Mouse (Mus musculus): ENCODE data around the gene Phtf1.

DNA sequence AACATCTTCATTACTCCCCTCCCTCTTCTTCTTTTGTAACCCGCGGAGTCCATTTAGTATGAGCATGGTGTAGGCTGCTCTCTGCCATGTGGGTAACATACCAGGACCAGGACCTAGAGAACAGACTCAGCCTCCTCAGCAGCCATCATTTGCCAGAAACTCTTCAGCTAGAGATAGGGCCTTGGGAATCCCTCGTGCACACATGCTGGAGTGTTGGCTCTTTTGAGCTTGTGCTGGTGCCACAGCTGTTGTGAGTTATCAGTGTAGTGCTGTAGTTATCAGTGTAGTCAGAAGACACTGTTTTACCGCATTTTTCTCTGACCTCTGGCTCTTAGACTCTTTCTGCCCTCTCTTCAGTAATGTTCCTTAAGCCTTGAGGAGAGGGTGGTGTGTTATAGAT lies 21.4 kb downstream of the Phtf1 start:
- no peak for TF ChIP-seq CTCF (IDR thresholded peaks at IDR 0.05; ENCODE audit: borderline replicate concordance, control insufficient read depth, extremely low read depth, insufficient read depth, low read length, poor library complexity)
- no peak for TF ChIP-seq POLR2A (IDR thresholded peaks at IDR 0.05; ENCODE audit: control insufficient read depth, extremely low read depth, insufficient read depth, low read length, poor library complexity)

Measured in thymus, adult 2 months (tissue).